Mouse (Mus musculus): ENCODE data around the gene Avpr1a. TPM values are rescaled to one million over a fixed set of nuclear protein-coding genes. Genes with fewer than 3 reads are reported as not detected.

Gene Avpr1a
- 1.0 and 1.2 TPM in 2 replicates for polyA plus RNA-seq (2012; rRNA removed; ENCODE audit: low replicate concordance)

GRCm38 (mm10) chr10:122447861-122448716, at the start of gene Avpr1a:
Gene Avpr1a (plus strand): TSS chr10:122448499.

Other genes with a start within 250 kb of the Avpr1a start
- gene Ppm1h, start 230.3 kb downstream of the Avpr1a start, polyA plus RNA-seq (2012; rRNA removed; ENCODE audit: low replicate concordance) = 10.7 and 12.9 TPM in 2 replicates

Data from duodenum, adult 2 months (tissue).